Mouse (Mus musculus) brain, embryonic 14.5 days (tissue): ENCODE measurements at regions not wholly inside any gene's neighbourhood (a gene's known extent, or its start where the extent isn't known, plus 50 kb on each side); places are given as distances from the start of the nearest gene placed in this dataset.

ENCODE experiments used
- CTCF ChIP-seq: fragments of 200-500 bp; IDR thresholded peaks from 2 replicates; pipeline ENCODE4 v1.5.1; 2012; ENCODE audit warnings: inconsistent platforms, mild to moderate bottlenecking, moderate library complexity, borderline replicate concordance; ENCODE audit not compliant: insufficient read depth, insufficient read length; ENCODE audit errors: extremely low read depth
- POLR2A ChIP-seq: fragments of 200-500 bp; IDR thresholded peaks from 2 replicates; pipeline ENCODE4 v1.6.1; 2012; ENCODE audit warnings: mild to moderate bottlenecking, inconsistent platforms, borderline replicate concordance; ENCODE audit not compliant: poor library complexity, insufficient read depth, insufficient read length, severe bottlenecking; ENCODE audit errors: extremely low read depth

- TF ChIP-seq CTCF (no peak), POLR2A (no peak)
These were observed 177.1 kb upstream of the Rreb1 start for GRCm38 (mm10) chr13:37601068-37601467.
